ENCODE assay signal across 36 mouse cellular contexts in genomic region chr4:115815606-115816005, GRCm38 (mm10). TPM values are rescaled to one million over a fixed set of nuclear protein-coding genes. Genes with fewer than 3 reads are reported as not detected.
"Had no signal": no experiment of that assay in that cellular context is flagged by ENCODE, and none has a peak within 500 bp of the region (broad histone marks: within the 10 kb centered on the region; RNA-seq: fewer than 3 reads in every experiment).

No protein-coding gene starts in this region.

- H3K27ac ChIP-seq: heart, embryonic 10.5 days; heart, embryonic 13.5 days; heart, embryonic 15.5 days; hindbrain, embryonic 10.5 days; hindbrain, embryonic 12.5 days; hindbrain, embryonic 13.5 days; hindbrain, embryonic 14.5 days; hindbrain, embryonic 15.5 days; hindbrain, postnatal 0 days; intestine, embryonic 15.5 days; kidney, embryonic 15.5 days; kidney, postnatal 0 days; layer of hippocampus, adult 2 months had no signal

- DNase-seq: heart, postnatal 10 days; heart, postnatal 14 days; heart, postnatal 36 days; heart, postnatal 4 days; kidney, adult 11 months; kidney, adult 18-20 months; kidney, adult 2 months; kidney, adult 8-10 months; kidney, adult 9 months; kidney, postnatal 10 days; kidney, postnatal 14 days; kidney, postnatal 25 days; kidney, postnatal 36 days; kidney, postnatal 4 days; layer of hippocampus, adult 9-11 months; layer of hippocampus, postnatal 36 days had no signal

- H3K4me3 ChIP-seq: heart, embryonic 10.5 days; heart, embryonic 12.5 days; heart, embryonic 13.5 days; heart, embryonic 15.5 days; hindbrain, embryonic 10.5 days; hindbrain, embryonic 12.5 days; hindbrain, embryonic 13.5 days; hindbrain, embryonic 15.5 days; intestine, embryonic 15.5 days; kidney, embryonic 15.5 days; layer of hippocampus, adult 2 months had no signal

- H3K4me1 ChIP-seq: heart, embryonic 10.5 days; heart, embryonic 12.5 days; heart, embryonic 13.5 days; heart, embryonic 15.5 days; hindbrain, embryonic 12.5 days; hindbrain, embryonic 13.5 days; hindbrain, embryonic 15.5 days; intestine, embryonic 15.5 days; kidney, embryonic 15.5 days had no signal

- H3K9ac ChIP-seq: heart, embryonic 12.5 days; heart, embryonic 13.5 days; heart, embryonic 15.5 days; hindbrain, embryonic 12.5 days; hindbrain, embryonic 13.5 days; hindbrain, embryonic 14.5 days; hindbrain, embryonic 15.5 days; intestine, embryonic 15.5 days; kidney, embryonic 15.5 days had no signal

- H3K36me3 ChIP-seq: intestine, embryonic 15.5 days had no signal

- H3K27me3 ChIP-seq: heart, embryonic 12.5 days; heart, embryonic 13.5 days; heart, embryonic 15.5 days; hindbrain, embryonic 12.5 days; hindbrain, embryonic 13.5 days; hindbrain, embryonic 15.5 days; intestine, embryonic 15.5 days; kidney, embryonic 15.5 days had no signal

RNA-seq across cellular contexts. Expression of gene Tex38, which starts 34.8 kb away (rescaled TPM):
- total RNA-seq: hematopoietic stem cell, adult 5-6 weeks; hindbrain, postnatal 0 days; layer of hippocampus, adult 18-20 months; layer of hippocampus, postnatal 14 days; layer of hippocampus, postnatal 36 days; left cerebral cortex, adult 18-20 months had no signal
- polyA plus RNA-seq: heart, embryonic 15.5 days; heart, embryonic 16.5 days; hindbrain, embryonic 12.5 days; kidney, embryonic 14.5 days had no signal
